Mouse (Mus musculus): Measurements from ENCODE around the gene Trp53tg5.
A peak's percentile ranks its signal among the peaks of the same experiment; 100 is the strongest.

Trp53tg5 gene

DNA sequence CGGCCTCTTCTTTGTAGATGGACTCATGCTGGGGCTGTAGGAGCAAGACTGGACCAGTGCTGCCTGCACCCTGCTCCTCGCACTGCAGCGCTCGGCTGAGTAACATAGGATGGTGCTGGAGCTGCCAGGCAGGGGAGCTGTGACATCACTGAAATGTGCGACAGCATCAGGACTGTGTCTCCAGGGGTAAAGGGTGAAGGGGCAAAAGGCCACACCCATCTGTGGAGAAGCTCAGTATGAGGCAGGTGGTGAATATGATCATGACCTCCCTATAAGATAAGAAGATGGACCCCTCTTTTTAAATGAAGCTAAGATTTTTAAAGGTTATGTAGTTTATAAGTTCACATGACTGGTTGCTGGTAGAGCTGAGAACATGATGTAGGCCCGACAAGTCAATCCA is at the start of gene Trp53tg5:
Trp53tg5 (minus strand) TSS at position 101 of the 400 bp plus-strand sequence.
- DNase-seq (ENCODE audit: low spot score), result no peak

GRCm38 (mm10) chr2:164522280-164522679 is 48.8 kb upstream of the Trp53tg5 start:
- no peak for DNase-seq (ENCODE audit: low spot score)

DNA sequence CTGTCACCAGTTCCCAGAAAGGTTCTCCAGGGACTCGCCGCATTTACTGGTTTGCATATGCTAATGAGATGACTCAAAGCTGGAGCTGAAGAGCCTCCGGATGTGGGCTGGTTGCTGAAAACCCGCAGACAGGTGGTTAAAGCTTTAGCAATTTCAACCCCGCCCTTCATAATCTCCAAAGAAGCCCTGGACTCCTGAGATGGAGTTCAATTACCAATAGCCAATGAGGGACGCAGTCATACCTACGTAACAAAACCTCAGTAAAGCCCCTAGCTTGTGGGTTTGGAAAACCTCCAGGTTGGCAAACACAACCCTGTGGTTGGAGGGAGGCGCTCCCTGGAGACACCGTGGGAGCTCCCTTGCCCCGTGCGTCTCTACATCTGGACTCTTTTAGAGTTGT is 48.3 kb upstream of the Trp53tg5 start:
- no peak for DNase-seq (ENCODE audit: low spot score)

GRCm38 (mm10) chr2:164520782-164521181 is 47.3 kb upstream of the Trp53tg5 start:
- DNase-seq (ENCODE audit: low spot score), result no peak

GRCm38 (mm10) chr2:164519171-164519526 is 45.6 kb upstream of the Trp53tg5 start:
- DNase-seq (ENCODE audit: low spot score), result no peak

DNA sequence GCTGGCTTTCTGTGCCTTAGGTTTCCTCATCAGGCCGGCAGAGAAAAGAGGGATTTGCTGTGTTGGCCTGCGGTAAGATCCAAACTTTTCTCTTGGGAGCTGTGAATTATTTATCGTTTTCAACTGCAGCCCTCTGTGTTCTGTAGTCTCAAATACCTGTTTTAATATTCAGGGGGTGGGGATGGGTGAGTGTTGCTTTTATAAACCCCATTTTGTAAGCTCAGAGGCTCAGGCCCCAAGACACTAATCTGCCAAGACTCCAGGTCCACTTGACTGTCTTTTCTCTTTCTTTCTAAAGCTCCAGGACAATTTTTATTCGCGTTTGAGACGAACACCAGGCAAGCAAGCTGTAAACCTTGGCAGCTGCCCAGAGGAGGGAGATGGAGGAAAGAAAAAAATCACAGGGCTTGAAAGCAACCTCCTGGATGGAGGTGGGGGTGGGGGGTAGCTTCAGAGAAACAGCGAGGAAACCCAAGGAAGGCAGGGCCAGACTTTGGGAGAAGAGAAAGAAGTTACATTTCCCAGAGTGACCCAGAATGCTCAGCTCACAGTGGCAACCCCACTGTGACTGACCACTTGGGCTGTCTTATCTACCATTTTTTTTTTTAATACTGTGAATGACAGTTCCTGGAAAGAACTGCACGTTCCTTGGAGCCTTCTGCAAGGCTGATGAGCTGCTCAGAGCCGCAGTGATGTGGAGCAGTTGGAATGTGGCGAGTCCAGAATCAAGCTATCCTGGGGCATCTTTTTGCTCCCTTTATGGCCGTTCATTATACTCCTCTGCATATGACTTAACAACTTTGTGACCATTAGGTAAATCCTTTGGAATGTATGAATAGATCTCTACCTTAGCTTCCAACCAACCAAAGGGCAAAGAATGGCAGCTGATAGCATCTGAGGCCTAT is 45.0 kb upstream of the Trp53tg5 start:
- no peak for DNase-seq (ENCODE audit: low spot score)

GRCm38 (mm10) chr2:164517485-164518221 is 44.1 kb upstream of the Trp53tg5 start:
- DNase-seq (ENCODE audit: low spot score), result peak; percentile 57

DNA sequence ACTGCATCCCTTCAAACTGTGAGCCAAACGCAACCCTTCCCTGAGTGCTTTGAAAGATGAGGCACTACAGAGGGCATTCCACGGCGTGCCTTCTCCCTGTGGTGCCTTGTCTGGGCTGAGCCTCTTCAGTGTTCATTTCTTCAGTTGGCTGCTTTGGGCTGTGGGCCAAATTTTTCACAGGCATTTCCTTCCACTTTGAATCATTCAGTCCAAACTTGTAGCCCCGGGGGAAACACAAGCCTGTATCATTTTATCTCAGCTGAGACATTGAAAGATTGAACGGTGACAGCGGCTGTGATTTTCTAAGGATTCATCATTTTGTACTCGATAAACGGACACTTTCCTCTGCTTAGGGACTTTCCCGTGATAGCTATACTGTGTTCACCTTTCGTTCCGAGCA is 43.1 kb upstream of the Trp53tg5 start:
- DNase-seq (ENCODE audit: low spot score), result no peak

- no peak for DNase-seq (ENCODE audit: low spot score)
These were observed 42.4 kb upstream of the Trp53tg5 start for GRCm38 (mm10) chr2:164515897-164516296.

GRCm38 (mm10) chr2:164514916-164515315 is 41.4 kb upstream of the Trp53tg5 start:
- DNase-seq (ENCODE audit: low spot score), result no peak

GRCm38 (mm10) chr2:164513389-164513788 is 39.9 kb upstream of the Trp53tg5 start:
- no peak for DNase-seq (ENCODE audit: low spot score)

DNA sequence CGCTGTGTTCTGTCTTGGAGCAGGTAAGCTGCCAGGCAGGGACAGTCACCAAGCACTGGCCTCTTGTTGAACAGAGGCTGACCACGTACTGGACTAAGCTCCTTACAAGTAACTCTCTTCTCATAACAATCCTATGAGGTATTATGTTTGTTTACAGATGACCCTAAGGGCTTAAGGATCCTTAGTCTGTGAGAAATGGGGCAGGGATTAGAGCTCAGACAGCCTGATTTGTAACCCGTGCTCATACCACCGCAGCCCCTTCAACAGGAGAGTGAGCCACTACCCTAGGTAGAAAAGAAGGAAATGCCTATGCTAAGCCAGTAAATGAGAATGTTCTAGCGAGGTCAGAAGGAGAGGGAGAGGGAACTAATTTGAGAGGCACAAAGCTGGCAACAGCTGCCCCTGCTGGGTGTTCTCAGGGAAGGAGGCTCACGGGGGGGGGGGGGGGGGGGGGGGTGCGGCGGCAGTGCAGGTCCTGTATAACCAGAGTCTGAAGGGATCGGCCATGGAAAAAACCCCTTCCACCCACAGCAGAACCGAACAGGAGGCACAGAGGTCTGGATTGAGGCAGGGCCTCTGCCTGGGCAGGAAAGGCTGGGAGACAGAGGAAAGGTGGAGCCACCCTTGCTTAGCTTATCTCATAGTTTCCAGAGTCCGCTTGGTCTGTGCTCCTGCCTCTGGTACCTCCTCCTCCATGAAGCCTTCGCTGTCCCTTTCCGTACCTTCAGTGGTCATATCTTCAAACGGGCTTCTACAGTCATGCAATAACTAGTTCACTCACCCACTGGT is 38.8 kb upstream of the Trp53tg5 start:
- DNase-seq (ENCODE audit: low spot score), result no peak

DNA sequence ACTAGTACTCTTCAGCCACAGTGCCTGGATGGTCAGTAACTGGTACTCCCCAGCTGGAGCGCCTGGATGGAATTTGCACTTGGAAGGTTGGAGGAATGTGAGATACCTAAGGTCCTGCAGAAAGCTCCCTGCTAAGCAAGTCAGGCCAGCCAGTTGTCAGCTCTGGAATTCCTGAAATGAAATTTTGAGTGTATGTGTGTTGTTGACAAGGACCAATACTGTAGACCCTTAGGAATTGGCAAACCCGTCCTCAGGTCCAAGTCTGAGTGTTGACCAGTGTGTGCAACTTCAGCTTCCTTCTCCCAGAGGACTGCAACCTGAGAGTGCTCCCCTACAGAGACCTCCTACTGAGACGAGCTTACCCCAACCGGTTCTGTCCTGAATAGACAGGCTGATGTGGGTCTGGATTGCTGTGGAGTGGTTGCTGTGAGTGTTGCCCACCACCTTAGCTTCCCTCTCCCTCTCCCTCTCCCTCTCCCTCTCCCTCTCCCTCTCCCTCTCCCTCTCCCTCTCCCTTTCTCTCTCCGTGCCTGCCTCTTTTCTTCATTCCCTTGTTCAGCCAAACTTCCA is 37.2 kb upstream of the Trp53tg5 start:
- DNase-seq (ENCODE audit: low spot score), result no peak

GRCm38 (mm10) chr2:164507811-164508210 is 34.3 kb upstream of the Trp53tg5 start:
- DNase-seq (ENCODE audit: low spot score), result no peak

DNA sequence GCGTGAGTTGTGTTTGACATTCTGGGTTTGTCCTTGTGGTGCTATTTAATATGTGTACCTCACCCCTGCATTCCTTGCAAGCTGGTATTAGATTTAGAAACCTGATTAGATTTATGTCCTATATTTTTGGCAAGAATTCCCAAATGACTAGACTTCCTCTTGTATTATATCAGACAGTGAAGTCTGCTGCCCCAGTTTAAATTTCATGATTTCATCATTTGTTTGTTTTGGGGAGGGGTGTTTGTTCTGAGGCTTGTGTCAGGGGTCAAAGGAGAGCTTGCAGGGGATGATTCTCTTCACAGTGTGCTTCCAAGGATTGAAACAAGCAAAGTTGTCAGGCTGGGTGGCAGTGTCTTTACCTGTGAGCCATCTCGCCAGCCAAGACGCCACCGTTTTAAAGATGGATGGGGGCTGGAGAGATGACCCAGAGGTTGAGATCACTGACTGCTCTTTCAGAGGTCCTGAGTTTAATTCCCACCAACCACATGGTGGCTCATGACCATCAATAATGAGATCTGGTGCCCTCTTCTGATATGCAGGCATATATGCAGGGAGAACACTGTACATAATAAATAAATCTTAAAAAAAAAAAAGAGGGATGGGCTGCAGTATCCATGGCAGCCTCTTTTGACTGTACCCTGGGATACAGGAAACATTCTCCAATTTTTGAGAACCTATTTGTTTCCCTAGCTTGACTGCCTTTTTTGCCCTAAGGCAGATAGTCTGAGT is 32.3 kb upstream of the Trp53tg5 start:
- no peak for DNase-seq (ENCODE audit: low spot score)

DNA sequence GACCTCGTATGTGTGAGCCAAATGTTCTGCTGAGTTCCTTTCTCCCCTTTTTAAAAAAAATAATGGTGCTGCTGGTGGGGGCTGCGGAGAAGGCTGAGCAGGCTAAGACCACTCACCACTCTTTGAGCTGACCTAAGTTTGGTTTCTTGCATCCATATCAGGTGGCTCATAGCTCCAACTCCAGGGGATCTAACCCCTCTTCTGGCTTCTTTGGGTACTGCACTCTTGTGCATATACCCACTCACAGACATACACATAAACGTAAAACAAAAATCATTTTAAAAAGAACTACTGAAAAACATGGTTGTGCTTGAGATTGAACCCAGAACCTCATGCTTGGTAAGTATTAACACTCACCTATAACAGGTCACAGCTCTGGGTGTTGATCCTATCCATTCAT is 31.4 kb upstream of the Trp53tg5 start:
- DNase-seq (ENCODE audit: low spot score), result no peak

GRCm38 (mm10) chr2:164500511-164500910 is 27.0 kb upstream of the Trp53tg5 start:
- DNase-seq (ENCODE audit: low spot score), result no peak

GRCm38 (mm10) chr2:164499317-164499716 is 25.8 kb upstream of the Trp53tg5 start:
- no peak for DNase-seq (ENCODE audit: low spot score)

- DNase-seq (ENCODE audit: low spot score), result no peak
These were observed 24.3 kb upstream of the Trp53tg5 start for GRCm38 (mm10) chr2:164497691-164498268.

DNA sequence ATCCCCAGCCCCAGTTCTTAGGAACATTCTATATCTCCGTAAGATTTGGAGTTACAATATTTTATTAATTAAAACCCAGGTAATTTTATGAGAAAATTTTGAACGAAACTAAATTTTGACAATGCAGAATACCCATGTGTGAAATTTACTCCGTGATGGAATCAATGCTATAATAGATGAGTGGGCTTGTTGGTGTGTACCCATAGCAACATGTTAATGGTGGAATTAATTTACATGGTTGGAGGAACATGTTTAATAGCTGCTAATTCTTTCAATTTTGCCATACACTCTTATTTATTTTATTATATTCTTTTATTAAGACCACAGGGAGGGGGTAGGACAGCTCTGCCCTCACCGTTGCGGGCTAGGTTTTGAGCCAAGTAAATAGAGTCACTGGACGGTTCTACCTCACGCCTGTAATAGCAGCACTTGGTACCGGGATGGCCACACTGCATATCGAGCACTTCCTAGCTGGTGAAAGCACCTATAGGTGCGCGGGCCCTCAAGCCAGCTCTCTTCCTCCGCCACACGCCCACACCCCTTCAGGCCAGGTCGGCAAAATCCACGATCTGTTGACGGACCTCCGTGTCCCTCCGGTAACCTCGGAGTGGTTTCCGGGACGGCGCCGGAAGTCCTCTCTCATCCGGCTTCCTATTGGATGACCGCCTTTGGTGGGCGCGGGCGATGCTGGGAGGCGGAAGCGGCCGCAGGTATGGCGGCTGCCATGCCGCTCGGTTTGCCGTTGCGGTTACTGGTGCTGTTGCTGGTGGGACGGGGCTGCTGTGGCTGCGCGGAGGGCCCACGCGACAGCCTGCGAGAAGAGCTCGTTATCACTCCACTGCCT is 23.5 kb upstream of the Trp53tg5 start, which contains the start of gene Pigt:
Pigt (plus strand) TSS at position 674 of the 844 bp plus-strand sequence.
- peak; percentile 78 for DNase-seq (ENCODE audit: low spot score)

Data from ovary, postnatal 14 days (tissue).